Mouse (Mus musculus) myocyte (in vitro differentiated cells): ENCODE data around the gene Mff. TPM values are rescaled to one million over a fixed set of nuclear protein-coding genes. Genes with fewer than 3 reads are reported as not detected.
A peak's percentile ranks its signal among the peaks of the same experiment; 100 is the strongest.

Source experiments
- H3K27me3 ChIP-seq: one replicate; pipeline ENCODE4 v1.6.1; 2011; ENCODE audit not compliant: control insufficient read depth, insufficient read depth, insufficient read length
- H3K36me3 ChIP-seq: one replicate; pipeline ENCODE4 v1.6.1; 2011; ENCODE audit not compliant: control insufficient read depth, insufficient read depth
- H3K4me2 ChIP-seq: one replicate; pipeline ENCODE4 v1.6.1; 2011; ENCODE audit warnings: low read depth, control low read depth
- H3K4me3 ChIP-seq: one replicate; pipeline ENCODE4 v1.5.1; 2011; ENCODE audit warnings: mild to moderate bottlenecking, control low read depth, moderate library complexity
- H3K79me2 ChIP-seq: one replicate; pipeline ENCODE4 v1.6.1; 2011; ENCODE audit not compliant: control insufficient read depth, insufficient read depth
- H3ac ChIP-seq: one replicate; pipeline ENCODE4 v1.6.1; 2011; ENCODE audit not compliant: control insufficient read depth, insufficient read length
- CEBPB ChIP-seq: IDR thresholded peaks from 2 replicates; pipeline ENCODE4 v1.6.1; 2011; ENCODE audit warnings: mild to moderate bottlenecking, moderate library complexity; ENCODE audit not compliant: poor library complexity, insufficient read depth, severe bottlenecking
- E2F4 ChIP-seq: IDR thresholded peaks from one replicate; pipeline ENCODE4 v1.6.1; 2011; ENCODE audit warnings: mild to moderate bottlenecking, control low read depth, moderate library complexity; ENCODE audit not compliant: insufficient read depth
- MAX ChIP-seq: IDR thresholded peaks from one replicate; pipeline ENCODE4 v1.6.1; 2011; ENCODE audit warnings: low read depth, mild to moderate bottlenecking, control low read depth
- MYOD1 ChIP-seq, 3 experiments: IDR thresholded peaks; one replicate each; pipeline ENCODE4 v1.6.1; 2011; ENCODE audit warnings: control low read depth in 2 of 3, low read depth in 2 of 3, mild to moderate bottlenecking in 2 of 3, moderate library complexity in 1 of 3; ENCODE audit not compliant: insufficient read length in 2 of 3, control insufficient read depth in 1 of 3
- MYOG ChIP-seq, 3 experiments: IDR thresholded peaks; one replicate each; pipeline ENCODE4 v1.6.1; 2011; ENCODE audit warnings: control low read depth in 2 of 3, low read depth in 2 of 3, mild to moderate bottlenecking in 2 of 3; ENCODE audit not compliant: insufficient read length in 2 of 3, control insufficient read depth in 1 of 3, insufficient read depth in 1 of 3
- POLR2A ChIP-seq: IDR thresholded peaks from one replicate; pipeline ENCODE4 v1.6.1; 2011; ENCODE audit warnings: low read depth, mild to moderate bottlenecking, control low read depth, moderate library complexity; ENCODE audit not compliant: insufficient read length
- POLR2AphosphoS2 ChIP-seq: IDR thresholded peaks from one replicate; pipeline ENCODE4 v1.6.1; 2011; ENCODE audit warnings: low read depth, control low read depth; ENCODE audit not compliant: insufficient read length
- REST ChIP-seq: IDR thresholded peaks from one replicate; pipeline ENCODE4 v1.6.1; 2011; ENCODE audit warnings: mild to moderate bottlenecking, control low read depth, moderate library complexity; ENCODE audit not compliant: insufficient read depth, insufficient read length
- SRF ChIP-seq: IDR thresholded peaks from one replicate; pipeline ENCODE4 v1.6.1; 2011; ENCODE audit warnings: low read depth; ENCODE audit not compliant: control insufficient read depth, insufficient read length
- TCF12 ChIP-seq: IDR thresholded peaks from one replicate; pipeline ENCODE4 v1.6.1; 2011; ENCODE audit warnings: mild to moderate bottlenecking, control low read depth; ENCODE audit not compliant: poor library complexity, insufficient read depth, severe bottlenecking
- TCF3 ChIP-seq: IDR thresholded peaks from one replicate; pipeline ENCODE4 v1.6.1; 2011; ENCODE audit warnings: low read depth, control low read depth; ENCODE audit not compliant: insufficient read length
- USF1 ChIP-seq: IDR thresholded peaks from one replicate; pipeline ENCODE4 v1.6.1; 2011; ENCODE audit warnings: low read depth, mild to moderate bottlenecking, control low read depth, moderate library complexity
- polyA plus RNA-seq: library from polyadenylated mRNA; unstranded; fragments of >200 nt; fragmentation: generic; extraction: Trizol; gene quantifications from one replicate; pipeline ENCODE4 v1.2.1, GENCODE M21; 2012; ENCODE audit warnings: missing spikeins

Gene Mff
- polyA plus RNA-seq = 121 TPM

DNA sequence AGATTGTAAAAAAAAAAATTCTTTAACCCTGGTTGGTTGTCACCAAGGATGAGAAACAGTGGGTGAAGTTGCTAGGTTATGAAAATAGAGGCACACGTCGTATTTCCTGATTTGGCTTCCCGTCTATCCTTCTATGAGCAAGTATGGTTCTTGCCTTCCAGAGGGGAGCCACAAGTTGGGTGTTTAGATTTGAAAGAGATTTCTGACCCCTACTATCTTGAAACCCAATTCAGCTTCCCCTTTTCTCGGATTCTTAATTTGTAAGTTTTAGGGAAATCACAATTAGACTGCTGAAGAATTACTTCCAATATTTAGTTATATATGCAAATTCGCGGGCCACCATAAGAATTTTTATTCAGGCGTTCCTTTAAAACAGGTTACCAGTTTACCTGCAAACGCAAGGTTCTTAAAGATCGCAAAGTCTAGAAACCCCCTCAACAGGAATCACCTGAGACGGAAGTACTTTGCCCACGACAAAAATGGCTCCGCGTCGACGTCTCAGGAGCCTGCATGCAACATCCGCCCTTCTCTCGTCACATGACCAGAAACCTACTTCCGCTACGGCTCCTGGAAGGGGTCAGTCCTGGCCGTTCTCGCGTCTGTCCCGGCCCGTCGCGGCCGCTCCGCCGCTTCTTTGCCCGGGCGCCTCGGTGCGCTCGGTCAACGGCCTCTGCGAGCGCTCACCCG lies at the start of gene Mff:
Gene Mff (plus strand): TSS at position 552 of the 687 bp plus-strand sequence.
- Histone ChIP-seq H3K4me3 (peak within 1 kb of the TSS; percentile 73), H3K79me2 (peaks cover 29% of the 10 kb centered on the region), H3ac (peak within 1 kb of the TSS; percentile 59), H3K36me3 (peaks cover 12% of the 10 kb centered on the region), H3K27me3 (peaks cover 5% of the 10 kb centered on the region), H3K4me2 (peak within 1 kb of the TSS; percentile 98)
- TF ChIP-seq SRF = no peak
- peak; percentile 99 for TF ChIP-seq USF1
- TF ChIP-seq POLR2AphosphoS2 = peak; percentile 72
- peak; percentile 75 for TF ChIP-seq POLR2A

DNA sequence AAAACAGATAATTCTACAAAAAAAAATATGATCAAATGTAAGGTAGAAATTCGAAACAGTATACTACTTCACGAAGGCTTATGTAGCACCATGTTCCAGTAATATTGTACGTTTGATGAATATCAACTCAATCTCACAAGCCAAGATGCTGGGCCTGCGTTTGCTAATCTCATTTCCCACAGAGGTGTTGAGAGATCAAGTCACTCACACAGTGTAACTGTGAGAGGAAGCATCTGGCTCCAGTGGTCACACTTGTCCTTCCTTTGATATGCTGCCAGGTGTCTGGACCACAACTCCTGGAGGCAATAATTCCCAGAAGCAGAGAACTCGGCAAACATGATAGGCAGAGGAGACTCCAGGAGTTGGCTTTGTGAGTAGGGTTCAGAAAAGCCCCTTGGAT lies 38.4 kb upstream of the Mff start:
- H3ac ChIP-seq = no peak overlapping the region
- TF ChIP-seq E2F4 (no peak), TCF3 (no peak), POLR2AphosphoS2 (no peak), USF1 (no peak), MAX (no peak)

DNA sequence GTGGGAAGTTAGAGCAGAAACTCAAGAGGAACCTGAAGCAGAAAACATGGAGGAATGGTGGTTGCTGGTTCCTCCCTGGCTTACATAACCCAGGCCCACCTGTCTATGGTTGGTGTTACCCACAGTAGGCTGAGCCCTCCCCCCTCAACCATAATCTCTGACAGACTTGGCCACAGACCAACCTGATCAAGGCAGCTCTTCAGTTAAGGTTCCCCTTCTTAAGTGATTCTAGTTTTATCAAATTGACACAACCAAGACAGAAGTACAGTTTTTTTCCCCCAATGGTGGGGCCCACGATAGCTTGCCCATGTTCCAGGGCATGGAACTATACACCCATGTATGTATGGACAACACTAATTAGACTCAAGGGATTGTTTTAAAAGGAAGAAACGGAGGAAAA lies 37.8 kb upstream of the Mff start:
- Histone ChIP-seq H3ac (no peak overlapping the region), H3K27me3 (no peaks in the 10 kb centered on the region), H3K4me3 (no peak overlapping the region), H3K79me2 (no peaks in the 10 kb centered on the region), H3K4me2 (no peak overlapping the region), H3K36me3 (no peaks in the 10 kb centered on the region)
- no peak for TF ChIP-seq TCF12
- no peak for TF ChIP-seq POLR2A
- TF ChIP-seq MAX = no peak
- no peak for TF ChIP-seq POLR2AphosphoS2
- TF ChIP-seq TCF3 = no peak
- no peak for TF ChIP-seq MYOD1 (IDR thresholded peaks at IDR 0.05; ENCODE audit: control insufficient read depth in 1 of 3, insufficient read length in 2 of 3, low read depth in 2 of 3)
- no peak for TF ChIP-seq MYOG (IDR thresholded peaks at IDR 0.05; ENCODE audit: control insufficient read depth in 1 of 3, insufficient read depth in 1 of 3, insufficient read length in 2 of 3, low read depth in 2 of 3)
- no peak for TF ChIP-seq E2F4
- no peak for TF ChIP-seq USF1
- no peak for TF ChIP-seq CEBPB
- TF ChIP-seq SRF = no peak
- no peak for TF ChIP-seq REST

More for the DNA sequence above, 38.4 kb upstream of the Mff start:
- no peaks in the 10 kb centered on the region for H3K27me3 ChIP-seq
- H3K4me3 ChIP-seq = no peak overlapping the region
- no peaks in the 10 kb centered on the region for H3K79me2 ChIP-seq
- no peaks in the 10 kb centered on the region for H3K36me3 ChIP-seq
- no peak overlapping the region for H3K4me2 ChIP-seq

DNA sequence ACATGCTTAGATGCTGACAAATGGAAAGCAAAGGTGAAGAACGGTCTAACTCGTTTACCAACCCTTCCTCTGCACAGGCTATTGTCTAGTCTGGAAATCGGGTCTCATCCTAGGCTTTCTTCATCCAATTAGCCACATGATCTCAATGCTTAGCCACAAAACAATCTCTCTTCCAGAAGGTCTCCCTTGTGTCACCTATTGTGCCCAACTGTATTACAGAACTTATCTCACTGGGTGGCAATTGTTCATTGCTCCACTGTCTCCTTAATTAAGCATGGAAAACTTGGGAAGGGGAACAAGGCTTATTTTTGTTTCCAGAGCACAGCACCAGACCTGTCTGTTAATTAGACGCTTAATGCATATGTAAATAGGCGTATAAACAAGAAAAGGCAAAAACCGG lies 36.8 kb upstream of the Mff start:
- no peak for TF ChIP-seq POLR2A
- TF ChIP-seq MYOG (IDR thresholded peaks at IDR 0.05; ENCODE audit: control insufficient read depth in 1 of 3, insufficient read depth in 1 of 3, insufficient read length in 2 of 3, low read depth in 2 of 3) = no peak
- no peak for TF ChIP-seq POLR2AphosphoS2
- TF ChIP-seq MYOD1 (IDR thresholded peaks at IDR 0.05; ENCODE audit: control insufficient read depth in 1 of 3, insufficient read length in 2 of 3, low read depth in 2 of 3) = no peak
- TF ChIP-seq CEBPB = no peak
- no peak for TF ChIP-seq REST
- no peak for TF ChIP-seq MAX
- Histone ChIP-seq H3K4me2 (no peak overlapping the region), H3K79me2 (no peaks in the 10 kb centered on the region), H3ac (no peak overlapping the region), H3K27me3 (no peaks in the 10 kb centered on the region), H3K4me3 (no peak overlapping the region), H3K36me3 (no peaks in the 10 kb centered on the region)

DNA sequence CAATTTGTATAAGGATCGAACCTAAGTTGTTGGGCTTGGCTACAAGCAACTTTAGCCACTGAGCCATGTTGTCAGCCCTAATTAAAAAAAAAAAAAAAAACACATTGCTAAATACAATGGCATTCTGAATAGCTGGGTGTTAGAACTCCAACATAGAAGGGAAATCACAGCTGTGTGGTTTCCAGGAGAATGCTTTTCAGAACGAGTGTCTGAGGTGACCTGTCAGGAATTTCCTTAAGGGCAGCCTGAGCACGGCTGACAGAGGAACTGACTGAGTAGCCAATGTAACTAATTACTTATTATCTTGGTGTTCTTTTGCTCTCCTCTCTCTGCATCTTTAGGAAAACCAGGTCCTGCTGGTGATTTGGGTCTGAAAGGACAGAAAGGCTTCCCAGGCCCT lies 28.8 kb upstream of the Mff start:
- Histone ChIP-seq H3K36me3 (no peaks in the 10 kb centered on the region), H3K4me3 (no peak overlapping the region), H3K79me2 (no peaks in the 10 kb centered on the region), H3K4me2 (no peak overlapping the region), H3K27me3 (no peaks in the 10 kb centered on the region), H3ac (no peak overlapping the region)
- no peak for TF ChIP-seq E2F4
- no peak for TF ChIP-seq TCF12
- TF ChIP-seq REST = no peak
- no peak for TF ChIP-seq POLR2A
- no peak for TF ChIP-seq POLR2AphosphoS2
- no peak for TF ChIP-seq MYOG (IDR thresholded peaks at IDR 0.05; ENCODE audit: control insufficient read depth in 1 of 3, insufficient read depth in 1 of 3, insufficient read length in 2 of 3, low read depth in 2 of 3)
- no peak for TF ChIP-seq MAX
- no peak for TF ChIP-seq USF1
- no peak for TF ChIP-seq CEBPB
